Mouse (Mus musculus) heart, postnatal 0 days (tissue): ENCODE measurements around the gene Slc35b4.

Experiments used
- CTCF ChIP-seq: IDR thresholded peaks from 2 replicates; pipeline ENCODE4 v1.5.1; 2016; ENCODE audit warnings: antibody characterized with exemption, control low read depth, low read depth
- EP300 ChIP-seq: IDR thresholded peaks from 2 replicates; pipeline ENCODE4 v1.6.1; 2016; ENCODE audit warnings: antibody characterized with exemption, low read depth

GRCm38 (mm10) chr6:34163014-34163413 lies 13.9 kb downstream of the Slc35b4 start:
- no peak for TF ChIP-seq CTCF
- TF ChIP-seq EP300 = no peak
